Mouse (Mus musculus): ENCODE measurements at regions not wholly inside any gene's neighbourhood (a gene's known extent, or its start where the extent isn't known, plus 50 kb on each side); places are given as distances from the start of the nearest gene placed in this dataset.

DNA sequence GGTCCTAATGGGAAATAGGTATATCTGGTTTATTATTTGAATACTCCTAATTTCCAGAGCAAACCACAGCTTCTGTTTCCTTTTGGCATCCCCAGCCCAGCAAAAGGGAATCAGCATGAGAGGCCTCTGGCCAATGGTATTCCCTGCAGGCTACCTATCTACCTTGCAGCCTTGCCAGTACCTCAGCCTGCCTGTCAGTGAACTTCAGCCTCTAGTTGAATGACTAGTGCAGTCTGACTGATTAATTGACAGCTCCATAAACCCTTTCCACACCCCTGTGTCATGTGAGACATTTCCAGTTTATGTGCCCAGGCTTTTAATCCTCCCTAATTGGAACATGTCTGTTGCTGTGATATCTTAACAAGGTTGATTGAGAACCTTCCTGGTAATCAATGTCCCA lies 265.4 kb upstream of the Sp4 start:
- Histone ChIP-seq H3K27ac (ENCODE audit: control insufficient read depth, low read depth, low read length) (no peak overlapping the region), H3K4me1 (ENCODE audit: control insufficient read depth in 1 of 2, insufficient read depth in 2 of 2, low read length in 2 of 2) (no peaks in the 10 kb centered on the region), H3K9me3 (replicated peaks; ENCODE audit: insufficient read depth, low read length) (no peaks in the 10 kb centered on the region), H3K79me2 (ENCODE audit: control insufficient read depth, insufficient read depth, low read length, poor library complexity) (no peaks in the 10 kb centered on the region), H3K9ac (ENCODE audit: control insufficient read depth, low read depth, low read length, poor library complexity, severe bottlenecking) (no peak overlapping the region), H3K4me3 (ENCODE audit: control insufficient read depth in 1 of 2, insufficient read depth in 1 of 2, low read depth in 2 of 2, low read length in 2 of 2) (no peak overlapping the region), H3K27me3 (ENCODE audit: control insufficient read depth in 1 of 2, insufficient read depth in 2 of 2, low read length in 2 of 2) (no peaks in the 10 kb centered on the region), H3K36me3 (ENCODE audit: control insufficient read depth in 1 of 2, insufficient read depth in 2 of 2, low read length in 2 of 2) (no peaks in the 10 kb centered on the region)
- no peak for TF ChIP-seq ELF1 (IDR thresholded peaks at IDR 0.05; ENCODE audit: low read depth, low read length)
- no peak for TF ChIP-seq EP300 (IDR thresholded peaks at IDR 0.05; ENCODE audit: low read depth in 1 of 2, low read length in 2 of 2)
- TF ChIP-seq ZNF384 (IDR thresholded peaks at IDR 0.05; ENCODE audit: low read depth, low read length): no peak
- no peak for TF ChIP-seq POLR2AphosphoS5 (IDR thresholded peaks at IDR 0.05; ENCODE audit: borderline replicate concordance, low read depth, low read length)
- TF ChIP-seq MYC (IDR thresholded peaks at IDR 0.05; ENCODE audit: low read depth, low read length): no peak
- no peak for TF ChIP-seq MYB (IDR thresholded peaks at IDR 0.05; ENCODE audit: low read depth, low read length)
- TF ChIP-seq TAL1 (IDR thresholded peaks at IDR 0.05; ENCODE audit: low read length): no peak
- no peak for TF ChIP-seq TCF12 (IDR thresholded peaks at IDR 0.05; ENCODE audit: low read depth, low read length)
- no peak for TF ChIP-seq MXI1 (IDR thresholded peaks at IDR 0.05; ENCODE audit: low read depth, low read length)
- TF ChIP-seq POLR2A (IDR thresholded peaks at IDR 0.05; ENCODE audit: control insufficient read depth in 1 of 2, insufficient read depth in 1 of 2, low read depth in 1 of 2, low read length in 2 of 2, poor library complexity in 1 of 2): no peak
- TF ChIP-seq TBP (IDR thresholded peaks at IDR 0.05; ENCODE audit: low read depth, low read length): no peak
- TF ChIP-seq HCFC1 (IDR thresholded peaks at IDR 0.05; ENCODE audit: low read depth, low read length): no peak
- no peak for TF ChIP-seq RAD21 (IDR thresholded peaks at IDR 0.05; ENCODE audit: low read depth, low read length)
- no peak for TF ChIP-seq JUND (IDR thresholded peaks at IDR 0.05; ENCODE audit: low read depth, low read length)
- no peak for TF ChIP-seq ZC3H11A (IDR thresholded peaks at IDR 0.05; ENCODE audit: low read depth, low read length)
- TF ChIP-seq MAZ (IDR thresholded peaks at IDR 0.05; ENCODE audit: low read depth, low read length): no peak
- TF ChIP-seq MEF2A (IDR thresholded peaks at IDR 0.05; ENCODE audit: extremely low read depth, insufficient replicate concordance, low read depth, low read length, poor library complexity, severe bottlenecking): no peak
- DNase-seq (ENCODE audit: low read depth, low spot score): no peak

GRCm38 (mm10) chr12:118564394-118565112 lies 263.3 kb upstream of the Sp4 start:
- H3K36me3 ChIP-seq (ENCODE audit: control insufficient read depth in 1 of 2, insufficient read depth in 2 of 2, low read length in 2 of 2): no peaks in the 10 kb centered on the region
- no peaks in the 10 kb centered on the region for H3K9me3 ChIP-seq (replicated peaks; ENCODE audit: insufficient read depth, low read length)
- TF ChIP-seq MYB (IDR thresholded peaks at IDR 0.05; ENCODE audit: low read depth, low read length) (no peak), GABPA (IDR thresholded peaks at IDR 0.05; ENCODE audit: low read depth, low read length) (no peak), TCF12 (IDR thresholded peaks at IDR 0.05; ENCODE audit: low read depth, low read length) (no peak), RAD21 (IDR thresholded peaks at IDR 0.05; ENCODE audit: low read depth, low read length) (no peak), ETS1 (IDR thresholded peaks at IDR 0.05; ENCODE audit: low read depth, low read length) (no peak), JUND (IDR thresholded peaks at IDR 0.05; ENCODE audit: low read depth, low read length) (no peak), ZKSCAN1 (IDR thresholded peaks at IDR 0.05; ENCODE audit: low read depth, low read length) (no peak), UBTF (IDR thresholded peaks at IDR 0.05; ENCODE audit: borderline replicate concordance, insufficient read depth, low read depth, low read length) (no peak)
- no peaks in the 10 kb centered on the region for H3K79me2 ChIP-seq (ENCODE audit: control insufficient read depth, insufficient read depth, low read length, poor library complexity)
- no peak overlapping the region for H3K4me3 ChIP-seq (ENCODE audit: control insufficient read depth in 1 of 2, insufficient read depth in 1 of 2, low read depth in 2 of 2, low read length in 2 of 2)
- no peak overlapping the region for H3K27ac ChIP-seq (ENCODE audit: control insufficient read depth, low read depth, low read length)
- H3K4me1 ChIP-seq (ENCODE audit: control insufficient read depth in 1 of 2, insufficient read depth in 2 of 2, low read length in 2 of 2): no peaks in the 10 kb centered on the region
- no peak for DNase-seq (ENCODE audit: low read depth, low spot score)
- H3K9ac ChIP-seq (ENCODE audit: control insufficient read depth, low read depth, low read length, poor library complexity, severe bottlenecking): no peak overlapping the region
- H3K27me3 ChIP-seq (ENCODE audit: control insufficient read depth in 1 of 2, insufficient read depth in 2 of 2, low read length in 2 of 2): no peaks in the 10 kb centered on the region
